Mouse (Mus musculus): ENCODE measurements at regions not wholly inside any gene's neighbourhood (a gene's known extent, or its start where the extent isn't known, plus 50 kb on each side); places are given as distances from the start of the nearest gene placed in this dataset.

DNA sequence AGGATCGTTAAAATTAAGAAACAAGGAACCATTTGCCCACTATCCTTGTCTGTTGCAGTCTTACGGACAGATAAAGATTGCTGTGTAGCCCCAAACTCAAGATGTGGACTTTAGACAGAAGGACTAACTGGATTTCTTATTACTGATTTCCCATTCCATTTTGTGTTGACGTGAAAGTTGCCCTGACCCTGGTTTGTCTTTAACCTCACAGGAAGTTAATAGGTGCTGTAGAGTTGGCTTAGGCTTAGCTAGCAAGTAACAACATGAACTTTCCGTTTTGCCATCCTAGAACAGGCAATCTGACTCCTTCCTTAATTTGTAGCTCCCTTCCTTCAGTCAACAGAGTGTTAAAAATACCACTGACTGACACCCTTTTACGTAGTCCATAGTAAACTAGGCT lies 78.2 kb upstream of the Tas2r134 start:
- no peak for TF ChIP-seq GATA1 (IDR thresholded peaks at IDR 0.05; ENCODE audit: borderline replicate concordance, low read length)
- TF ChIP-seq FLI1 (IDR thresholded peaks at IDR 0.05; ENCODE audit: low read length), result no peak

Data from megakaryocyte, embryonic 14.5 days (primary cell).